Mouse (Mus musculus): ENCODE results near the gene Atxn2l. TPM values are rescaled to one million over a fixed set of nuclear protein-coding genes. Genes with fewer than 3 reads are reported as not detected.

Gene Atxn2l
- polyA plus RNA-seq, 1 experiment from 2014 or later = 38.8 TPM

DNA sequence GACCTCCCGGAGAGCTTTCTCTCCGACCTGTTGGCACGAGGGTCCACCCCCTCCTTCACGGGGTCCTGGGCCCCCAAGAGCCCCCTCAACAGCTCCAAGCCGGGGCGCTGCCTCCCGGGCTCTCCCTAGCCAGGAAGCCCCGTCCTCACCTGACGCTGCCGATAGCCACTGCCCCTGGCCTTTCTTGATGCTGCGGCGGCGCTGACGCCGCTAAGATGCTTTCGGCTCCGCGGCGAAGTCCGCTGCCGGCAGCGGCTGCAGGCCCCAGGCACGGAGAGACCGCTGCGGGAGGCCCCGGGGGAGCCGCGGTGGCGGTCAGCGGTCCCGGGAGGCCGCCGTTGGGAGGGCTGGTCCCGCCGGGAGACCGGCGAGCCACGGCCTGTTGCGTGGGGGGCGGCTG lies 486 bp downstream of the Atxn2l start:
- H3K36me3 ChIP-seq (ENCODE audit: control insufficient read depth, insufficient read depth, low read length) = peaks cover 35% of the 10 kb centered on the region
- peak overlapping the region; percentile 68 for H3K4me2 ChIP-seq (ENCODE audit: low read length)
- ATAC-seq (ENCODE audit: insufficient number of reproducible peaks, insufficient read depth, low FRiP score, low read depth) = no peak
- no peaks in the 10 kb centered on the region for H3K27me3 ChIP-seq (ENCODE audit: control insufficient read depth, insufficient read depth, low read length)
- WGBS = under 1% methylated on average over 40 of the region's 40 CpGs
- H3K4me3 ChIP-seq (ENCODE audit: control insufficient read depth in 1 of 2, insufficient read depth in 1 of 2, low read depth in 1 of 2, low read length in 2 of 2) = peak overlapping the region; percentile 76 to 100
- H3K27ac ChIP-seq (replicated peaks in 1 of 2; ENCODE audit: control insufficient read depth in 1 of 2, insufficient read depth in 1 of 2, low read depth in 2 of 2, low read length in 2 of 2) = peak overlapping the region; percentile 99 to 100
- no peaks in the 10 kb centered on the region for H3K9me3 ChIP-seq (ENCODE audit: control insufficient read depth, low read length)
- H3K4me1 ChIP-seq (ENCODE audit: control insufficient read depth in 2 of 2, insufficient read depth in 2 of 2, low read length in 2 of 2) = peaks cover 2 to 14% of the 10 kb centered on the region in 2 experiments; a peak in 2 of 4 replicates
- peak overlapping the region; percentile 100 for H3K9ac ChIP-seq (ENCODE audit: low read length)

DNA sequence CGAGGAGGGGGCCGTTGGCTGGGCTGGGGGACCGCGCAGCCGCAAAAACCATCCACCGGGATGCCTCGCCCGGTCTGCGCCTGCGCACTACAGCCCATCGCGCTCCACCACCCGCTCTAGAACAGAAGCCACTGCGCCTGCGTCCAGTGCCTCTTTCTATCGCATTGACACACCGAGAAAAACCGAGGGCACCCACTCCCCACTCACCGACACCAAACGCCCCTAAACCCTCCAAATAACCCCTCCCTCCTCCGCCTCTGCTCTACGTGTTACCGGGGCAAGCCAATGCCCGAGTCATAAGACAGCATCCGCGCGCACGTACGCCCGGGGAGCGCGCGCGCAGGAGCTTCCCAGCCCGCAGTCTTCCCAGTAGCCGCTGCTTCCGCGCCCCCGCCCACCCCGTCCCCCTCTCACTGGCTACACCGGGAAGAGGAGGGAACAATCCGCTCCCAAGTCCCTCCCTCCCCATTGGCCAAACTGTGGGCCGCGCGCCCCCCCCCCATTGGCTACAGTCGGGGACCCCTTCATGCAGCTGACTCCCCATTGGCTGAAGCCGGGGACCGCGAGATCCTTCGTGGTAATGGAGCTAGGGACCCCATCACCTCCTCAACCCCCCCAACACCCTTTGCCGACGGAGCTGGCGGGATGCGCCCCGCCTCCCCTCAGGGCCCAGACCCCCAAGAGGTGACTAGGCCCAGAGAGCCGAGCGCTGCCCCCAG lies 1.1 kb downstream of the Atxn2l start:
- H3K9ac ChIP-seq (ENCODE audit: low read length) = peak overlapping the region; percentile 100
- under 1% methylated on average over 48 of the region's 57 CpGs for WGBS
- H3K4me1 ChIP-seq (ENCODE audit: control insufficient read depth in 2 of 2, insufficient read depth in 2 of 2, low read length in 2 of 2) = peaks cover 2 to 14% of the 10 kb centered on the region in 2 experiments; a peak in 2 of 4 replicates
- peaks cover 41% of the 10 kb centered on the region for H3K36me3 ChIP-seq (ENCODE audit: control insufficient read depth, insufficient read depth, low read length)
- H3K4me2 ChIP-seq (ENCODE audit: low read length) = peak overlapping the region; percentile 68
- peak overlapping the region; percentile 76 to 100 for H3K4me3 ChIP-seq (ENCODE audit: control insufficient read depth in 1 of 2, insufficient read depth in 1 of 2, low read depth in 1 of 2, low read length in 2 of 2)
- no peaks in the 10 kb centered on the region for H3K27me3 ChIP-seq (ENCODE audit: control insufficient read depth, insufficient read depth, low read length)
- ATAC-seq (ENCODE audit: insufficient number of reproducible peaks, insufficient read depth, low FRiP score, low read depth) = peak; percentile 89
- H3K9me3 ChIP-seq (ENCODE audit: control insufficient read depth, low read length) = no peaks in the 10 kb centered on the region
- H3K27ac ChIP-seq (replicated peaks in 1 of 2; ENCODE audit: control insufficient read depth in 1 of 2, insufficient read depth in 1 of 2, low read depth in 2 of 2, low read length in 2 of 2) = peak overlapping the region; percentile 99 to 100

DNA sequence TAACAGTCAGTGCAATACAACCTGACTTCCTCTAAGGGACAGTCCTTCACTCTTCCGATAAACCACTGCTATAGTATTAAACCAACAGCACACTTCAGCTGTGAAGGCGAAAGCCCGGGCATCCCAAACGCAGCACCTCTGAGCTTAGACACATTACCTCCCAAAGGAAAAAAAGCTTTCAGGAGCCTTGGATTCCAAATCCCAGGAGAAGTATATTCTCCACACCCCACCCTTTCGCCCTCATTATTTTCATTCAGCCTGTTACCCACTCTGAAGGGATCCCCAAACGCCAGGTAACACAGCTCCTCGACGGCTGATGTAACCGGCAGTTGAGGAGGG lies 1.6 kb downstream of the Atxn2l start:
- Histone ChIP-seq H3K4me2 (ENCODE audit: low read length) (peak overlapping the region; percentile 68), H3K36me3 (ENCODE audit: control insufficient read depth, insufficient read depth, low read length) (peaks cover 46% of the 10 kb centered on the region), H3K27ac (replicated peaks in 1 of 2; ENCODE audit: control insufficient read depth in 1 of 2, insufficient read depth in 1 of 2, low read depth in 2 of 2, low read length in 2 of 2) (peak overlapping the region; percentile 91 to 100), H3K27me3 (ENCODE audit: control insufficient read depth, insufficient read depth, low read length) (no peaks in the 10 kb centered on the region), H3K9ac (ENCODE audit: low read length) (peak overlapping the region; percentile 100), H3K9me3 (ENCODE audit: control insufficient read depth, low read length) (no peaks in the 10 kb centered on the region), H3K4me3 (ENCODE audit: control insufficient read depth in 1 of 2, insufficient read depth in 1 of 2, low read depth in 1 of 2, low read length in 2 of 2) (peak overlapping the region; percentile 76 to 100), H3K4me1 (ENCODE audit: control insufficient read depth in 2 of 2, insufficient read depth in 2 of 2, low read length in 2 of 2) (peaks cover 2 to 14% of the 10 kb centered on the region in 2 experiments; a peak in 2 of 4 replicates)
- ATAC-seq (ENCODE audit: insufficient number of reproducible peaks, insufficient read depth, low FRiP score, low read depth) = no peak
- 3% methylated on average over 9 of the region's 9 CpGs for WGBS

DNA sequence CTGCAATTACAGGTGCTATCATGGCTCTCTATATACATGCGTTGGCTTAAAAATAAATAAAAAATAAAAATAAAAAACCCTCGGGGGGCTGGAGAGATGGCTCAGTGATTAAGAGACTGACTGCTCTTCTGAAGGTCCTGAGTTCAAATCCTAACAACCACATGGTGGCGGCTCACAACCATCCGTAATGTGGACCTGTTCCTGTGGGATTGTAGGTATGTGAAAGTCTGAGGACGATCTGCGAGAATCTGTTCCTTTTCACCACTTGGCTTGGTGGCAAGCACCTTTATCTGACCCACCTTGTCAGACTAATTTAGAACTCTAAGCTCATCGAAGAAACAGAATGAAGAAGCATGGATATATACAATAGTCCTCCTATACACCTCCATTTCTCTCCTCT lies 3.8 kb downstream of the Atxn2l start:
- ATAC-seq (ENCODE audit: insufficient number of reproducible peaks, insufficient read depth, low FRiP score, low read depth) = no peak
- no peaks in the 10 kb centered on the region for H3K9me3 ChIP-seq (ENCODE audit: control insufficient read depth, low read length)
- H3K27ac ChIP-seq (replicated peaks in 1 of 2; ENCODE audit: control insufficient read depth in 1 of 2, insufficient read depth in 1 of 2, low read depth in 2 of 2, low read length in 2 of 2) = no peak overlapping the region
- WGBS = 89% methylated on average over 7 of the region's 7 CpGs
- H3K36me3 ChIP-seq (ENCODE audit: control insufficient read depth, insufficient read depth, low read length) = peaks cover 69% of the 10 kb centered on the region
- peaks cover 2 to 14% of the 10 kb centered on the region in 2 experiments; a peak in 2 of 4 replicates for H3K4me1 ChIP-seq (ENCODE audit: control insufficient read depth in 2 of 2, insufficient read depth in 2 of 2, low read length in 2 of 2)
- H3K4me3 ChIP-seq (ENCODE audit: control insufficient read depth in 1 of 2, insufficient read depth in 1 of 2, low read depth in 1 of 2, low read length in 2 of 2) = no peak overlapping the region
- H3K4me2 ChIP-seq (ENCODE audit: low read length) = no peak overlapping the region
- no peak overlapping the region for H3K9ac ChIP-seq (ENCODE audit: low read length)
- H3K27me3 ChIP-seq (ENCODE audit: control insufficient read depth, insufficient read depth, low read length) = no peaks in the 10 kb centered on the region

DNA sequence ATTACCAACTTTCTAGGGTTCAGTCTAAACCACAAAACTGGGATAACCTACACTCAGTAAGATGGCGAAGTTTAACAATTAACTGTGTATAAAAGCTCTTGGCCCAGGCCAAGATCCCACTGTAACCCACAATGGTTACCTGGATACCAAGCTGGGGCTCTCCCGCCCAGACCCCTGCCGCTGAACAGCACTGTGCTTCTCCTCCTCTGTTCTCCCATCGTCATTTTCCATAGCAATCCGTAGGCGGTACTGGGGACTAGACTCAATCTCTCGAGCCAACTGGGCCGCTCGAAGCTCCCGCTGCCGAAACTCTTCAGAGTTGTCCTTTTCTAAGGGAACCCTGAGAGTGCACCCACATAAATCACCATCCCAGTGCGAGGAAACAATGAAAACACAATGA lies 5.3 kb downstream of the Atxn2l start:
- Histone ChIP-seq H3K27ac (replicated peaks in 1 of 2; ENCODE audit: control insufficient read depth in 1 of 2, insufficient read depth in 1 of 2, low read depth in 2 of 2, low read length in 2 of 2) (no peak overlapping the region), H3K27me3 (ENCODE audit: control insufficient read depth, insufficient read depth, low read length) (no peaks in the 10 kb centered on the region), H3K9me3 (ENCODE audit: control insufficient read depth, low read length) (no peaks in the 10 kb centered on the region), H3K4me1 (ENCODE audit: control insufficient read depth in 2 of 2, insufficient read depth in 2 of 2, low read length in 2 of 2) (peaks cover 2 to 7% of the 10 kb centered on the region in 2 experiments; a peak in 1 of 4 replicates), H3K36me3 (ENCODE audit: control insufficient read depth, insufficient read depth, low read length) (peaks cover 83% of the 10 kb centered on the region), H3K9ac (ENCODE audit: low read length) (no peak overlapping the region), H3K4me3 (ENCODE audit: control insufficient read depth in 1 of 2, insufficient read depth in 1 of 2, low read depth in 1 of 2, low read length in 2 of 2) (no peak overlapping the region), H3K4me2 (ENCODE audit: low read length) (no peak overlapping the region)
- no peak for ATAC-seq (ENCODE audit: insufficient number of reproducible peaks, insufficient read depth, low FRiP score, low read depth)
- 92% methylated on average over 12 of the region's 12 CpGs for WGBS

DNA sequence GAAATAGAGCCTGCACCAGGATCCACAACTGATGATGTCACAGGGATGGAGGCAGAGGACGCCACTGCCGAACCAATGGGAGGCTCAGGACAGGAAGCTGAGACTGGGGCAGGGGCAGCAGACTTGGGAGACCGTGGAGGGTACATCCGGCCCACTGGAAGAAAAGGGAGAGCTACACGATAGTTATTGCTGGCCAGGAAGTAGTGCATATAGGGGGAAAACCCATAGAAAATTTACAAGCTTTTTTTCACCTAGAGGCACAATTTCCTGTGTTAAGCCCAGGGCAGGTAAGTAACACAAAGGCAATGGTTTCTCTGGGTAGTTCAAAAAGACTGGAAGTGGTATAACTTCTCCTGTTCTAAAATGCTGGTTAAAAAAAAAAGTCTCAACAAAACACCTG lies 6.8 kb downstream of the Atxn2l start:
- H3K27ac ChIP-seq (replicated peaks in 1 of 2; ENCODE audit: control insufficient read depth in 1 of 2, insufficient read depth in 1 of 2, low read depth in 2 of 2, low read length in 2 of 2) = no peak overlapping the region
- no peaks in the 10 kb centered on the region for H3K9me3 ChIP-seq (ENCODE audit: control insufficient read depth, low read length)
- peaks cover 98% of the 10 kb centered on the region for H3K36me3 ChIP-seq (ENCODE audit: control insufficient read depth, insufficient read depth, low read length)
- H3K4me2 ChIP-seq (ENCODE audit: low read length) = no peak overlapping the region
- no peak for ATAC-seq (ENCODE audit: insufficient number of reproducible peaks, insufficient read depth, low FRiP score, low read depth)
- no peak overlapping the region for H3K9ac ChIP-seq (ENCODE audit: low read length)
- H3K4me3 ChIP-seq (ENCODE audit: control insufficient read depth in 1 of 2, insufficient read depth in 1 of 2, low read depth in 1 of 2, low read length in 2 of 2) = no peak overlapping the region
- 94% methylated on average over 5 of the region's 5 CpGs for WGBS
- H3K4me1 ChIP-seq (ENCODE audit: control insufficient read depth in 2 of 2, insufficient read depth in 2 of 2, low read length in 2 of 2) = peaks cover 2 to 7% of the 10 kb centered on the region in 2 experiments; a peak in 1 of 4 replicates
- H3K27me3 ChIP-seq (ENCODE audit: control insufficient read depth, insufficient read depth, low read length) = no peaks in the 10 kb centered on the region

DNA sequence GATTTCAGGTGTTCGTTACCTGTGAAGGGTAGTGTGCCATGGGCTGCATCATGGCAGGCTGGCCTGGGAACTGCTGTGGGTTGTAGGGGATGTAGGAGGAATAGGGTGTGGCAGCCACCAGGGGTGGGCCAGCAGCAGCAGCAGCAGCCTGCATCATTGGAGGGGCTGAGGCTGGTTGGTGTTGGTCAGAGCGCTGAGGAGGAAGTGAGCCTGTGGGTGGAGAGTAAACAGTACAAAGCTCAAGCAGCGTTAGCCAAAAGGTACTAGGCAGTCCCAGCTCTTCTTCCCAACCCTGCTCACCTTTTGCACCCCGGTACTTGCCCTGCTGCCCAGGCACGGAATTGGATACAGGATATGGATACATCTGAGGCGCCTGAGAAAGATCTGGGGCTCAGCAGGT lies 9.1 kb downstream of the Atxn2l start:
- Histone ChIP-seq H3K27me3 (ENCODE audit: control insufficient read depth, insufficient read depth, low read length) (no peaks in the 10 kb centered on the region), H3K4me1 (ENCODE audit: control insufficient read depth in 2 of 2, insufficient read depth in 2 of 2, low read length in 2 of 2) (no peaks in the 10 kb centered on the region), H3K9me3 (ENCODE audit: control insufficient read depth, low read length) (no peaks in the 10 kb centered on the region), H3K27ac (replicated peaks in 1 of 2; ENCODE audit: control insufficient read depth in 1 of 2, insufficient read depth in 1 of 2, low read depth in 2 of 2, low read length in 2 of 2) (no peak overlapping the region), H3K9ac (ENCODE audit: low read length) (no peak overlapping the region), H3K4me3 (ENCODE audit: control insufficient read depth in 1 of 2, insufficient read depth in 1 of 2, low read depth in 1 of 2, low read length in 2 of 2) (no peak overlapping the region), H3K36me3 (ENCODE audit: control insufficient read depth, insufficient read depth, low read length) (peaks cover 99% of the 10 kb centered on the region), H3K4me2 (ENCODE audit: low read length) (no peak overlapping the region)
- 87% methylated on average over 6 of the region's 6 CpGs for WGBS
- ATAC-seq (ENCODE audit: insufficient number of reproducible peaks, insufficient read depth, low FRiP score, low read depth) = no peak

DNA sequence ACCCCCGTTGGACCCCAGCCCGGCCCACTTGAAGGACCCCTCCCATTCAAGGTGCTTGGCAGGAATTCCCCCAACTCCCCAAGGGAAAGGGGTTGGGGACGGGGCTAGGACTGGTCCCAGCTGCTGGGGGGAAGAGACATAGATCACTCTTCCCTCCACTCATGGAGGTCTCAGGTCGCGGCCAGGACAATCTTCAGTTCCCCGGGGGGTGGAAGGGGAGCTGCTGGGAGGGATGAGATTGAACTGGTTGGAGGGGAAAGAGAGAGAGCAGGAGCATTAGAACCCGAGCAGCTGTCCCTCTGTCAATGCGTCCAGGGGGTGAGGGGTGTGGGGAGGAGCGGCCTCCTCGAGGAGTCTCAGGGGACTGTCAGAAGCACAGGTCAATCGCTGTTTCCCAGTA lies 11.3 kb downstream of the Atxn2l start:
- ATAC-seq (ENCODE audit: insufficient number of reproducible peaks, insufficient read depth, low FRiP score, low read depth) = no peak
- peaks cover 84% of the 10 kb centered on the region for H3K36me3 ChIP-seq (ENCODE audit: control insufficient read depth, insufficient read depth, low read length)

More for the DNA sequence above, 11.3 kb downstream of the Atxn2l start:
- Histone ChIP-seq H3K27me3 (ENCODE audit: control insufficient read depth, insufficient read depth, low read length) (no peaks in the 10 kb centered on the region), H3K27ac (replicated peaks in 1 of 2; ENCODE audit: control insufficient read depth in 1 of 2, insufficient read depth in 1 of 2, low read depth in 2 of 2, low read length in 2 of 2) (no peak overlapping the region), H3K4me2 (ENCODE audit: low read length) (no peak overlapping the region), H3K9ac (ENCODE audit: low read length) (no peak overlapping the region), H3K4me3 (ENCODE audit: control insufficient read depth in 1 of 2, insufficient read depth in 1 of 2, low read depth in 1 of 2, low read length in 2 of 2) (no peak overlapping the region), H3K9me3 (ENCODE audit: control insufficient read depth, low read length) (no peaks in the 10 kb centered on the region), H3K4me1 (ENCODE audit: control insufficient read depth in 2 of 2, insufficient read depth in 2 of 2, low read length in 2 of 2) (peaks cover 0 to 3% of the 10 kb centered on the region in 2 experiments; a peak in 2 of 4 replicates)
- 52% methylated on average over 11 of the region's 11 CpGs for WGBS
